Mouse (Mus musculus) layer of hippocampus, postnatal 36 days (tissue): ENCODE data around the gene Gm10139. TPM values are rescaled to one million over a fixed set of nuclear protein-coding genes. Genes with fewer than 3 reads are reported as not detected.
"Not testable (repeated sequence)": the region's sequence is repeated elsewhere in the genome, so short reads cannot be mapped to it uniquely, and the experiment has no call there.

Source experiments
- DNase-seq, 2 experiments: peaks; one replicate each; pipeline ENCODE4 v3.0.0; 2022
- total RNA-seq, 2 experiments: library from RNA; stranded (reverse); gene quantifications; 2 replicates each; pipeline ENCODE4 v1.2.3; 2021

The Gm10139 gene
- not detected for total RNA-seq

DNA sequence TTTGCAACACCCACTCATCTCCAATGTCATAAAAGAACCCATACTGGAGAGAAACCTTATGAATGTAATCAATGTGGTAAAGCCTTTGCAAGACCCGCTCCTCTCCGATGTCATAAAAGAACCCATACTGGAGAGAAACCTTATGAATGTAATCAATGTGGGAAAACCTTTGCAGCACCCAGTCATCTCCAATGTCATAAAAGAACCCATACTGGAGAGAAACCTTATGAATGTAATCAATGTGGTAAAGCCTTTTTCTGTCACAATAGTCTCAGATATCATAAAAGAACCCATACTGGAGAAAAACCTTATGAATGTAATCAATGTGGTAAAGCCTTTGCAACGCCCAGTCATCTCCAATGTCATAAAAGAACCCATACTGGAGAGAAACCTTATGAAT, at the start of gene Gm10139:
Gene Gm10139 (plus strand): TSS at position 301 of the 400 bp plus-strand sequence.
- DNase-seq = not testable (repeated sequence)

DNA sequence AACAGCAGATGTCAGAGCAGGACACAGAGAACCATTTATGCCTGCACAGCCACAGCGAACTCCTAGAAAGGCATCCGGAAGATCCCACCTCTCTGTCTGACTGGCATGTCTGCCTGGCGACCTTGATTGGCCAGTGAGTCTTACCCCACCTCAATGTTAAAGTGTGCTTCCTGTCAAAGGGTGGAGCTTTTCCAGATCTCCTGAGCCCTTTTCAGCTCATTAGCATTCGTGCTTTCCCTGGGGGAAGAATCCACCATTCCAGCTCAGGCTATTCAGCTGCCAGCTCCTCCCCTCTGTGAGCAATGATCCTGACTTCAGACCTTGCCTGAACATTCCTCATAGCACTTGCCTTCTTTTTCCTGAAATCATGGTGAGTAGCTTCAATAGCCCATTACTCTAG, 45.2 kb downstream of the Gm10139 start:
- DNase-seq = not testable (repeated sequence)

Other genes with a start within 250 kb of the Gm10139 start
- gene Zfp369, start 233.9 kb upstream of the Gm10139 start, total RNA-seq = 10 to 100 TPM; 71.2 to 82.8 TPM